Mouse (Mus musculus) kidney, postnatal 25 days (tissue): Measurements from ENCODE around the gene Mat2a.
A peak's percentile ranks its signal among the peaks of the same experiment; 100 is the strongest.

ENCODE experiments used
- DNase-seq, 2 experiments: peaks; one replicate each; pipeline ENCODE4 v3.0.0; 2021; ENCODE audit warnings: mixed read lengths in 2 of 2

Mat2a gene

GRCm38 (mm10) chr6:72415181-72415580 is 24.2 kb downstream of the Mat2a start:
- DNase-seq, result no peak

- DNase-seq, result peak; percentile 98
Observed at GRCm38 (mm10) chr6:72414076-72414756, 25.1 kb downstream of the Mat2a start, which contains the start of gene Ggcx. Gene Ggcx (plus strand): TSS chr6:72414308.

DNA sequence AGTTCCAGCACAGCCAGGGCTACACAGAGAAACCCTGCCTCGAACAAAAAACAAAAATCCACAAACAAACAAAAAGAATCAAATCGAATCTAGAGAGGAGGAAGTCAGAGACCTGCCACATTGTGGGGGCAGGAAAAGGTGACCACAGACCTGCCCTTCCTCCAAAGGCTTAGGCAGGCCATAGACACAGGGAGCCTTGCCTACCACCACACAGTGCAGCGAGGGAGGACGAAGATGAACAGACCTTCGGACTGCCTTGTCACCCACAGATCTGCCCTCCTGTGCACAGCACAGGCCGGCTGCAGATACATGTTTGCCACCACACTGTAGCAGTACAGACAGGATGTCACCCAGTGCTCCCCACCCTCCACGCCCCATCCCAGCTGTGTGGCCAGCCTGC is 28.8 kb downstream of the Mat2a start:
- DNase-seq, result peak in 1 of 2 experiments; percentile 22

DNA sequence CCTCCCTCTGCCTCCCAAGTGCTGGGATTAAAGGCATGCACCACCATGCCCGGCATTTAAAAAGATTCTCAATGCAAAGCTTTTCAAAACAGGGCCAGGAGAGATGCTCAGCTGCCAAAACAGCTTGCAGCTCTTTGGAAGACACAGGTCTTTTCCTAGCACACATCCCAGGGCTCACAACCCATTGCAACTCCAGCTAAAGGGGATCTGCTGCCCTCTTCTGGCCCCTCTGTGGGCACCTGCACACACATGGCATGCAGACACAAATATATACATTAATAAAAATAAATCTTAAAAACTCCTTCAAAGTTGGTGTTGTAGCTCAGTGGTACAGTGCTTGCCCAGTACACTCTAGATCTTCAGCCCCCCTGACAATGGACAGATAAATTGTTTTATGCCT is 29.4 kb downstream of the Mat2a start:
- peak in 1 of 2 experiments; percentile 14 for DNase-seq

- peak; percentile 73 to 93 for DNase-seq
Observed at GRCm38 (mm10) chr6:72409567-72409966, 29.8 kb downstream of the Mat2a start.

GRCm38 (mm10) chr6:72407119-72407518 is 32.2 kb downstream of the Mat2a start:
- DNase-seq, result peak; percentile 88 to 92

GRCm38 (mm10) chr6:72405356-72405755 is 34.0 kb downstream of the Mat2a start:
- no peak for DNase-seq

GRCm38 (mm10) chr6:72401875-72402274 is 37.5 kb downstream of the Mat2a start:
- DNase-seq, result peak; percentile 78 to 92

DNA sequence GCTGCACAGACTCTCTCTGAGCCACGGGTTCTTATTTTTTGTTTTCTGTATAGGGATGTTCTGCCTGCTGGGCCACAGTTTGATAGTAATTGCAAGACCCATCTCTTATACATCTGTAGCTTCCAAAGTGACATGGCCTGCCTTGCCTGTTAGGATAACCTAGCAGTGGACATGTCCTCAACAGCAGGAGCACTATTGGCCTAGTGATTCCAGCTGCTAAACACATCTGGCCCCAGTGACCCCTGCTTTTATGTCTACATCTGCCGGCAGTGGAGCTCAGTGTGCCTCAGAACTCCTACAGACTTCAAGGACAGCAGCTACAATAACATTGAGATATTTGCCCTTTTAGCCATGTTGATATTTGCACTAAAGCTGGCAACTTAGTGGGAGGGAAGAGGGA is 39.4 kb downstream of the Mat2a start:
- DNase-seq, result no peak

- DNase-seq, result no peak
Observed at GRCm38 (mm10) chr6:72396837-72397251, 42.5 kb downstream of the Mat2a start.

DNA sequence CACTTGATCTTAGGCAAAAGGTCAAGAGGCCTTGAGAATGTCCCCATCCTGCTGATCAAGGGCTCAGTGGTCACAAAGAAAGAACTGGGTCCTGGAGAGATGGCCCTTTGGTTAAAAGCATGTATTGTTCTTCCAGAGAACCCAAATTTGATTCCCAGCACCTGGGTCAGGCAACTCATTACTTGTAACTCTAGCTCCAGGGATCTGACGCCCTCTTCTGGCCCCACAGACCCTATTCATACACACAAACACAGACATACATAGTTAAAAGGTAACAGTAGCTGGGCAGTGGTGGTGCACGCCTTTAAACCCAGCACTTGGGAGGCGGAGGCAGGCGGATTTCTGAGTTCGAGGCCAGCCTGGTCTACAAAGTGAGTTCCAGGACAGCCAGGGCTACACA is 47.0 kb downstream of the Mat2a start:
- no peak for DNase-seq

DNA sequence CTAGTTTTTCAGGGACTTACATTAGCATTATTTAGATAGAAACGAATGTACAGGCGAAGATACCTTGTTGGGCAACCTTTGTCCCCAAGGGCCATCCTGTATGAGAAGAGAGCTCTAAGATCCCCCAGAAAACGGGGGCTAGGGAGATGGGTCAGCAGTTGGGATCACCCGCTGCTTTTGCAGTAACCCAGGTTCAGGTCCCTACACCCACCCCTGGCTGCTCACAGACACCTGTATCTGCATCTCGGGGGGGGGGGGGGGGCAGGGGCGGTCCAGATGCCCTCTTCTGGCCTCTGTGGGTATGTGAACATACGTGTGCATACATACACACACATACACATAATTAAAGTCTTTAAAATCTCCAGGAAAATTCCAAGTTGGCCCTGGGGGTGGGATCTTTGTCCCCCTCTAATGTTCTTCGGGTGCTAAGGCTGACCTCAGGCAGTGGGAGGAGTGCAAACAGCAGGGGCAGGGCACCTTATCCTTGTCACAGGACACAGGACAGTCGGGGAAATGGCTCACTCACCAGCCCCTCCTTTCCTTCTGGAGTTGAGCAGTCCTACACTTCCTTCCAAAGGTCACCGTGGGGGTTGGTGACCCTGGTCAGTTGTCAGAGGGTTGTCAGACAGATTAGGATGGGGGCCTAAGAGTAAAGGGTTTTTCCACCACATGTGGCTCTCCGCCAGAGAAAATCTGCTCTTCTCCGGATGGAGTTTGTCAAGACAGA is 48.4 kb downstream of the Mat2a start:
- DNase-seq, result peak; percentile 94 to 97

DNA sequence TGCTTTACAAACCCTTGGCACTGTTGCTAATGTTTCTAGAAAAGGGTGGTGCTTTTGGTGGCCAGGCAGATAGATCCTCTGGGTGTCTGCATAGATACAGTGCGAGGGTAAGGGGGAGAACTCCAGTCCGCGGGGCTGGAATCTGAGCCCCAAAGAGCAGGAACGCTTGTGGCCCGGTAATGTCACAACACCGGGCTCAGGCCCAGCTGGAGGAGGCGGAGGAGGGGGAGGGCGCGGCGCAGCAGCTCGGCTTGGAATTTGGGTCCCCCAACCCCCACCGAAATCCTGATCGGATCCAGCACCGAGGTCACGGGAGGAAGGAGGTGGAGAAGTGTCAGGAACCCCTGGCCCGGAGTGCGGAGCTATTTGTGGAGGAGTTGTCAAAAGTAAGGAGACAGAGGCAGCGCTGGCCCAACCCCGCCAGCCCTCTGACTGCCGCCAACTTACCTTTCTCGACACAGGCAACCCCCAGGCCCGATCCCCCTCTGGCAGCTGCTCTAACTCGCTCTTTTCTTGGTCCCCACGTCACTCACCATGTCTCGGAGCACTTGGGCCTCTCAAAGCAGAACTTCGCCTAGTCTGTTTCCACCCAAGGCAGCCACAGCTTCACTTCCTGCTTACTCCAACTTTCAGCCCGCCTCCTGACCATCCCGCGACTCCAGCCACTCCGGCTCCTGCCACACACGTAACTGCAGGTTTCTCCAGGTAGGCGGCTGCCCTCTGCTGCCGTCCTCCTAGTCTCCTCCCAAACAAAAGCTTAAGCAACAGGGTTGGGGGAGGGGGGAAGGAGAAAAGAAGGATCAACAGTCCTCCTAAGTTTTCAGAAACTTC is 49.2 kb downstream of the Mat2a start, which contains the start of gene Vamp8:
Vamp8 (minus strand) TSS at position 763 of the 831 bp plus-strand sequence.
- peak; percentile 92 to 96 for DNase-seq

DNA sequence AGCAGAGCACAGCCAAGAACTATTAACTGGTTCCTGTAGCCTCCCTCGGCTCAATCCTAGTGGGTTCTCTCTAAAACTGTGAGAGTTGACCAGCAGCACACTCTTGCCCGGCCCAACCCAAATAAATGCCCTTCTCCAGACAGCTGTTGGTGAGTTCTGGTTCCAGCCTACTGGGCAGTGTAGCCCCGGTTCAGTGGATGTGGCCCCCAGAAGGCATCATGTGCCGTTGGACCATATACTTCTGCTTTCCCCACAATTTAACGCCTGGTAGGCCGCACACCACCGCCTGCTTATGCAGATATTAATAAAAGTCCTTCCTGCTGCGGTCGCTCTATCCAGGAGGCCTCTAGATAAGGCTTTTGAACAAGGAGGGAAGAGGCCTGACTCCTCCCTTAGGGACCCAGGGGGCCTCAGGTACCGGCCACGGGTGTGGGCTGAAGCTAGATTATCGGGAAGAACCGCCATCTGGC is 49.9 kb downstream of the Mat2a start:
- DNase-seq, result peak in 1 of 2 experiments; percentile 53

- no peak for DNase-seq
Observed at GRCm38 (mm10) chr6:72388791-72389329, 50.5 kb downstream of the Mat2a start.

GRCm38 (mm10) chr6:72388266-72388665 is 51.1 kb downstream of the Mat2a start:
- no peak for DNase-seq

DNA sequence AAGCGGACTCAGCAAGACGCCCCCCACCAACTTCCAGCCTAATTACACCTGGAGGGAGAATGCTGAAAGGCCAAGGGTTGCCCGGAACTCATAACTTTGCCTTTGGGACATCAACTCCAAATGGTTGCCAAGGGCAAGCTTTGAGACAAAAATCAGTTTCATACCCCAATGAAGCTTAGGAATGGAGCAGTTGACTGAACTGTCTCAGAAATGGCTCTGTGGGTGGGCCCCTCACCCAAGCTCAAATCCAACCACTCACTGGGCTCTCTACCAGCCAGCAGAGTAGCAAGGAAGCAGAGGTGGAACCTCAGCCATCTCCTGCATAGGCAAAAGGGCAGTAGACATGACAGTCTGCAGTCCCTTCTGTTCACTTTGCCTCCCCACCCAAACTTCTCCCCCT is 51.5 kb downstream of the Mat2a start:
- DNase-seq, result no peak

GRCm38 (mm10) chr6:72386561-72386960 is 52.8 kb downstream of the Mat2a start:
- no peak for DNase-seq

DNA sequence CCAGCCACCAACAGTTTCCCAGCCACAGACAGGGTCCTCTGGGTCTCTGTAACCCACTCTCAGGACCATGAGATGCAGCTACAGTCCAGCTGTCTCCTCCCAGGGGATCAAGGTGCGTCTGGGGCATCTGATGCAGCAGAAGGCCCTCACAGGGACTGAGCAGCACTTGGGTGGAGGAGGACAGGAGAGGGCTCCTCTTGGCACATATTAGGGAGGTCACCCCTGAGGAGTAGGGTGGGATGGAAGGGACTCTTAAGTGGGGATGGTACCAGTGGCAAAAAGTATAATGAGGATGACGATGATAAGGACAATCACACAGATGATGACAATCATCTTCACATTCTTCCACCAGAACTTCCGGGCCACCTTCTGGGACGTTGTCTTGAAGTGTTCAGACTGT is 54.1 kb downstream of the Mat2a start:
- DNase-seq, result no peak

DNA sequence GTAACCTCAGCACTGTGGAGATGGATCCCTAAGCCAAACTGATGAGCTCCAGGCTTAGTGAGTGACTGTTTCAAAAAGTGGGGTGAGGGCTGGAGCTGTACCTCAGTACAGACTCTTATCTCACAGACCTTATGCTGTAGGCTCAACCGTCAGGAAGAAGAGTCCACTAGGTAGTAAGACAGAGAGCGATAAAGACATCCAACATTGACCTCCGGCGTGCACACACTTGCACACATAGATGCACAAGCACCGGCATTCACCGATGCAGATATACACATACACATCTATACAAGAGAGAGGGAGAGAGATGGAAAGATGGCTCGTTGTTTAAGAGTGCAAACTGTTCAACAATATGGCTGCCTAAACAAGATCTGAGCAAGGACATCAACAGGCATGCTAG is 55.4 kb downstream of the Mat2a start:
- DNase-seq, result no peak

- DNase-seq, result no peak
Observed at GRCm38 (mm10) chr6:72383142-72383820, 56.1 kb downstream of the Mat2a start.
